Mouse (Mus musculus): Measurements from ENCODE around the gene Mtfmt.

GRCm38 (mm10) chr9:65399934-65400333, 35.6 kb upstream of the Mtfmt start:
- TF ChIP-seq CTCF (IDR thresholded peaks at IDR 0.05; ENCODE audit: low read depth, low read length) (no peak), GATA1 (IDR thresholded peaks at IDR 0.05; ENCODE audit: borderline replicate concordance, low read length) (no peak), TAL1 (conservative IDR thresholded peaks at IDR 0.05; ENCODE audit: low read depth, low read length) (no peak), GATA2 (IDR thresholded peaks at IDR 0.05; ENCODE audit: borderline replicate concordance, low read depth, low read length) (no peak), POLR2AphosphoS5 (IDR thresholded peaks at IDR 0.05; ENCODE audit: insufficient replicate concordance, low read depth, low read length) (no peak)
